ENCODE assay signal across 18 mouse cellular contexts in genomic region chr15:59146586-59147085, GRCm38 (mm10).
DNase-seq lines count a peak whose midpoint lies in the region; ATAC-seq lines count a peak whose summit lies in the region.
"Had no signal": no experiment of that assay in that cellular context is flagged by ENCODE, and none has a peak within 500 bp of the region (broad histone marks: within the 10 kb centered on the region; RNA-seq: fewer than 3 reads in every experiment).

No protein-coding gene starts in this region.

- no peak overlapping the region; the same call in 1 of the 2 replicates for H3K4me3 ChIP-seq in heart, embryonic 10.5 days
- H3K4me3 ChIP-seq in heart, embryonic 12.5 days, result no peak overlapping the region
- H3K4me3 ChIP-seq in midbrain, embryonic 11.5 days (ENCODE audit: low read depth, low read length), result no peak overlapping the region
- no peak overlapping the region for H3K4me3 ChIP-seq in midbrain, embryonic 15.5 days
- H3K4me3 ChIP-seq in midbrain, embryonic 14.5 days (replicated peaks; ENCODE audit: low read depth, low read length), result no peak overlapping the region
- H3K4me3 ChIP-seq: erythroblast, embryonic 14.5 days; heart, adult 2 months; limb, embryonic 13.5 days; neural tube, embryonic 13.5 days had no signal

- H3K4me1 ChIP-seq in heart, embryonic 10.5 days, result peaks cover 12% of the 10 kb centered on the region
- H3K4me1 ChIP-seq in heart, embryonic 12.5 days (replicated peaks), result peaks cover 8% of the 10 kb centered on the region
- H3K4me1 ChIP-seq in midbrain, embryonic 11.5 days (ENCODE audit: control insufficient read depth, insufficient read depth, low read length), result peaks cover 2% of the 10 kb centered on the region; the same call in 1 of the 2 replicates
- H3K4me1 ChIP-seq in midbrain, embryonic 15.5 days, result 0 out of 2 replicates have a peak, but pooled peaks cover 4% of the 10 kb centered on the region
- H3K4me1 ChIP-seq in midbrain, embryonic 14.5 days (ENCODE audit: control insufficient read depth, insufficient read depth, low read length), result no peaks in the 10 kb centered on the region
- H3K4me1 ChIP-seq: neural tube, embryonic 13.5 days had no signal

- peak overlapping the region; percentile 78 for H3K27ac ChIP-seq in heart, embryonic 10.5 days
- H3K27ac ChIP-seq in heart, embryonic 12.5 days (ENCODE audit: poor library complexity, severe bottlenecking), result no peak overlapping the region
- H3K27ac ChIP-seq in midbrain, embryonic 11.5 days (ENCODE audit: low read depth, low read length), result no peak overlapping the region
- no peak overlapping the region for H3K27ac ChIP-seq in midbrain, embryonic 15.5 days
- no peak overlapping the region for H3K27ac ChIP-seq in midbrain, embryonic 14.5 days (replicated peaks; ENCODE audit: low read depth, low read length)
- H3K27ac ChIP-seq: heart, adult 2 months; limb, embryonic 13.5 days; neural tube, embryonic 13.5 days had no signal

- no peak overlapping the region for H3K4me2 ChIP-seq in heart, embryonic 12.5 days
- H3K4me2 ChIP-seq in midbrain, embryonic 11.5 days, result no peak overlapping the region
- no peak overlapping the region for H3K4me2 ChIP-seq in midbrain, embryonic 15.5 days
- H3K4me2 ChIP-seq in midbrain, embryonic 14.5 days (ENCODE audit: low read length), result no peak overlapping the region
- H3K4me2 ChIP-seq: limb, embryonic 13.5 days; neural tube, embryonic 13.5 days had no signal

- H3K9ac ChIP-seq in heart, embryonic 12.5 days, result no peak overlapping the region
- H3K9ac ChIP-seq in midbrain, embryonic 11.5 days (ENCODE audit: low read length), result no peak overlapping the region
- no peak overlapping the region for H3K9ac ChIP-seq in midbrain, embryonic 15.5 days
- H3K9ac ChIP-seq in midbrain, embryonic 14.5 days (replicated peaks; ENCODE audit: low read length), result no peak overlapping the region
- H3K9ac ChIP-seq: limb, embryonic 13.5 days; neural tube, embryonic 13.5 days had no signal

- ATAC-seq in heart, embryonic 12.5 days (ENCODE audit: insufficient number of reproducible peaks, low FRiP score), result no peak
- peak; percentile 46; the same call in 1 of the 2 replicates for ATAC-seq in midbrain, embryonic 11.5 days (ENCODE audit: low FRiP score)
- no peak for ATAC-seq in midbrain, embryonic 15.5 days (replicated peaks)
- no peak for ATAC-seq in midbrain, embryonic 14.5 days (ENCODE audit: low FRiP score, low TSS enrichment)
- ATAC-seq in inflammation-experienced regulatory T-cells, adult 6 months, result no peak

- WGBS in heart, embryonic 10.5 days, result 29% methylated on average over 9 of the region's 11 CpGs
- 22% methylated on average over 10 of the region's 11 CpGs for WGBS in heart, embryonic 12.5 days
- 27% methylated on average over 9 of the region's 11 CpGs for WGBS in midbrain, embryonic 11.5 days
- WGBS in midbrain, embryonic 15.5 days, result 21% methylated on average over 9 of the region's 11 CpGs
- WGBS in midbrain, embryonic 14.5 days, result 28% methylated on average over 10 of the region's 11 CpGs

- DNase-seq in heart, embryonic 10.5 days (ENCODE audit: low spot score), result no peak
- no peak for DNase-seq in midbrain, embryonic 11.5 days (ENCODE audit: low spot score, missing footprints)
- peak; percentile 17 for DNase-seq in embryo, embryonic 10.5 days (ENCODE audit: low spot score)
- peak; percentile 19 for DNase-seq in midbrain, embryonic 14.5 days
- DNase-seq in natural killer cell, adult 2 months (ENCODE audit: low spot score in 2 of 2), result no peak
- DNase-seq: B cell, adult 2 months; cerebellum, postnatal 14 days; heart, adult 2 months; kidney, postnatal 14 days; lung, adult 18-20 months; right cerebral cortex, adult 18-20 months; thymus, adult 18-20 months had no signal

- no peaks in the 10 kb centered on the region for H3K27me3 ChIP-seq in heart, embryonic 10.5 days (ENCODE audit: insufficient read depth, poor library complexity, severe bottlenecking)
- H3K27me3 ChIP-seq in heart, embryonic 12.5 days (replicated peaks), result no peaks in the 10 kb centered on the region
- H3K27me3 ChIP-seq in midbrain, embryonic 11.5 days (ENCODE audit: control insufficient read depth, insufficient read depth, low read length), result no peaks in the 10 kb centered on the region
- no peaks in the 10 kb centered on the region for H3K27me3 ChIP-seq in midbrain, embryonic 15.5 days (replicated peaks)
- no peaks in the 10 kb centered on the region for H3K27me3 ChIP-seq in midbrain, embryonic 14.5 days (ENCODE audit: control insufficient read depth, insufficient read depth, low read length)
- H3K27me3 ChIP-seq: limb, embryonic 13.5 days; neural tube, embryonic 13.5 days had no signal

- H3K9me3 ChIP-seq in heart, embryonic 10.5 days, result no peaks in the 10 kb centered on the region
- no peaks in the 10 kb centered on the region for H3K9me3 ChIP-seq in heart, embryonic 12.5 days (replicated peaks)
- no peaks in the 10 kb centered on the region for H3K9me3 ChIP-seq in midbrain, embryonic 11.5 days (ENCODE audit: control insufficient read depth, low read length)
- H3K9me3 ChIP-seq in midbrain, embryonic 15.5 days, result no peaks in the 10 kb centered on the region
- H3K9me3 ChIP-seq in midbrain, embryonic 14.5 days (ENCODE audit: control insufficient read depth, low read length), result no peaks in the 10 kb centered on the region
- H3K9me3 ChIP-seq: limb, embryonic 13.5 days; neural tube, embryonic 13.5 days had no signal

- no peaks in the 10 kb centered on the region for H3K36me3 ChIP-seq in heart, embryonic 10.5 days
- H3K36me3 ChIP-seq in heart, embryonic 12.5 days, result no peaks in the 10 kb centered on the region
- H3K36me3 ChIP-seq in midbrain, embryonic 11.5 days (ENCODE audit: control insufficient read depth, insufficient read depth, low read length), result no peaks in the 10 kb centered on the region
- H3K36me3 ChIP-seq in midbrain, embryonic 15.5 days (replicated peaks), result no peaks in the 10 kb centered on the region
- H3K36me3 ChIP-seq in midbrain, embryonic 14.5 days (ENCODE audit: control insufficient read depth, insufficient read depth, low read length), result no peaks in the 10 kb centered on the region
- H3K36me3 ChIP-seq: limb, embryonic 13.5 days; neural tube, embryonic 13.5 days had no signal

Comparison
In these comparisons a context has a peak if more than half of its experiments do, and no peak if none do; other contexts are left out.
1. DNase-seq: peak in embryo, embryonic 10.5 days (single experiment) and midbrain, embryonic 14.5 days (single experiment); none in heart, embryonic 10.5 days (single experiment), midbrain, embryonic 11.5 days (single experiment) and natural killer cell, adult 2 months (0 of 2).